Mouse (Mus musculus): ENCODE measurements around the gene Mxd4.

DNA sequence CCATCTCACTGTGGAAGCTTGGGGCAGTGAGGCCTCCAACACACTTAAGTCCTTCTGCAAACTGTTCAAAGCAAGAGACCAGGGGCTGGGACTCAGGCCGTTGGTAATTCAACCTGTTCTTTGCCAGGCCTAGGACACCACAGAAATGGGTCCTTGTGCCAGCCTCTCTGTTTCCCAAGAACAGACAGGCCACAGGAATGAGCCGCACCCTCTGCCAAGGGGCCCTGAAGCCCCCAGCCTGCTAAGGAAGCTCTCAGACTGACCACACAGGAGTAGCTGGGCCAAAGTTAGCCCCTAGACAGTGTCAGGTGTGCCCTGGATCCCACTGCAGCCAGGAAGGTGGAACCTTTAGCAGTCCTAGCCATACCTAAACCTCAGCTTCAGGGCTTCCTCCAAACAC lies 1.1 kb downstream of the Mxd4 start:
- TF ChIP-seq POLR2A (IDR thresholded peaks at IDR 0.05; ENCODE audit: borderline replicate concordance, control insufficient read depth, low read depth, low read length) (no peak), CTCF (IDR thresholded peaks at IDR 0.05; ENCODE audit: control insufficient read depth, insufficient read depth, low read length) (no peak)

All from bone marrow, adult 2 months (tissue).